Mouse (Mus musculus) MEL-GATA-1-ER (cell line): ENCODE results near the gene Slit3.

Experiments used
- DNase-seq: peaks from one replicate; pipeline ENCODE4 v3.0.0-alpha.2; 2012; ENCODE audit warnings: low read depth; ENCODE audit errors: extremely low read depth

Slit3 gene

GRCm38 (mm10) chr11:35744571-35744970, 623.5 kb downstream of the Slit3 start:
- DNase-seq = no peak

DNA sequence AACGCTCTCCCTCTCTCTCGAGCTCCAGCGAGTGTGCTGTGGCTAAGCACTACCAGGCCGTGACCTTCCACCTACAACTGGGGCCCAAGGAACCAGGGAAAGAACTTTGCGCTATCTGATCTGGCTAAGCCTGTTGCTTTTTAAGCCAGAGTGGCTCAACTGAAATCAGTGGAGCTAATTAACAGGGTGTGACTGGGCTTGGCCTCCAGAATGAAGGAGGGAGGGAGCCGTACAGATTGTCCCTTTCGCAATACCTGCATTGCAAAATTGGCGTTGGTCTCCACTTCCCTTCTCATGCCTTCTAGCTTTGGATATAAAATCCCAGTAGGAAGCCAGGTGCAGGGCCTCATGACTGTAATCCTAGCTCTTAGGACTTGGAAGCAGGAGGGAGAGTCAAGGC, 629.6 kb downstream of the Slit3 start:
- no peak for DNase-seq

- no peak for DNase-seq
Measured at GRCm38 (mm10) chr11:35754906-35755418, 633.9 kb downstream of the Slit3 start.

GRCm38 (mm10) chr11:35755546-35755945, 634.5 kb downstream of the Slit3 start:
- DNase-seq = no peak

DNA sequence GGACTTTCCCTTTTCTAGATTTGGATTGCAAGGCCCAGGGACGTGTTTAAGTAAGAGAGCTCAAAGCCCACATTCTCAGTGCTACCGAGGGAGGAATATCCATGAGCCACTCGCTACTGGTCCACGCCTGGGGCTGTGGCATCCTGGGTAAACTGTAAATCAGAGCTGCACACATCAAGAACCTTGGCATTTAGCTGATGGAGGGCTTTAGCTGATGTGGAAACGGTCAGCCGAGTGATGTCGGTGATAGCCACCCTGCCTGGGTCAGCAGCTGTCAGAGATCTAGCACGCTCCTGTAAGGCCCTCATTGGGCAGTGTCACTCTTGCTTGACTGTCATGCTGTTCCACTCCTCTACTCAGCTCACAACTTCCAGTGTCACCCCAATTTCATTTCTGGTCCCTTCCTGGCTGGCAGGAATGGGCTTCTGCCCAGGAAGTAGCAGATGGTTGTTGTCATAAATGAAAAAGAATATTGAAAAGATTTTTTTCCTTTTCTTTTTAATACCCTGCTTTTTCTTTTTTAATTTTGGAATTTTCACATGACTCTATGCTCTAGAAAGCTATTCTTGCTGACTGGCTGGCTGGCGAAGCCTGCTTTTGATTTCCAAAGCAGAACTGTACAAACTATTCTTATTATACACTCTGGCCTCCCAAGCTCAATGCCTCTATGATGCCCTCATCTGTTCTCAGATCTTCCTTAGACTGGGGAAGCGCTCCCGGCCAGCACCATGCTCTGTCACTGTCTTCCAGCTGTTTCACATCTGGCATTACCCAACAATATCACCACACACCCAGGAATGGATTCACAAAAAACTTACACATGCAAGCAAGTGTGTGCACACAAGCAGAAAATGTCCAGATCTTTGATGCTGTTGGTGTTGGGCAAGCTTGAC, 635.6 kb downstream of the Slit3 start:
- DNase-seq = no peak
